Mouse (Mus musculus): ENCODE measurements at regions not wholly inside any gene's neighbourhood (a gene's known extent, or its start where the extent isn't known, plus 50 kb on each side); places are given as distances from the start of the nearest gene placed in this dataset.
A peak's percentile ranks its signal among the peaks of the same experiment; 100 is the strongest.
"Not testable (repeated sequence)": the region's sequence is repeated elsewhere in the genome, so short reads cannot be mapped to it uniquely, and the experiment has no call there.

DNA sequence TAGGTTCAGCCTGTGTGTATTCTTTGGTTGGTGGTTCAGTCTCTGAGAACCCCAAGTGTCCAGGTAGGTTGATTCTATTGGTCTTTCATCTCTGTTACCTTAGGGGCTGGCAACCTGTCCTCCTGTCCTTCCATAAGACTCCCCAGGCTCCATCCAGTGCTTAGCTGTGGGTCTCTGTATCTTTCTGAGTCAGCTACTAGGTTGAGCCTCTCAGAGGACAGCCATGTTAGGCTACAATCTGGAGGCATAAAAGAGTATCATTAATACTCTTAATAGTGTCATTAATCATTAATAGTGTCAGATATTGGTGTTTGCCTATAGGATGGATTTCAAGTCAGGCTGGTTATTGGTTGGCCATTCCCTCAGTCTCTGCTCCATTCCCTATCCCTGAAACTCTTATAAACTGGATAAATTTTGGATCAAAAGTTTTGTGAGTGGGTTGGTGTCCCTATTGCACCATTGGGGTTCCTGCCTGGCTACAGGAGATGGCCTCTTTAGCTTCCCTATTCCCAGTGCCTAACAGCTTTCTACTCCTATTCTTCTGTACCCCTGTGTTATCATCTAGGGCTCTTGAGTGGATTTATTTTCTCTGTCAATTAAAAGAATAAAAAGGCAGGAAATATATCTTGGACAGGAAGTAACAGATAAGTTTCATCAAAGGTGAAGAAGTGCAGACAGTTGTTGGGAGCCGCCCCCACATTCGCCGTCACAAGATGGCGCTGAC, 137.2 kb downstream of the Zfp619 start:
- no peak overlapping the region for H3K27ac ChIP-seq (ENCODE audit: low read depth)
- TF ChIP-seq CTCF (IDR thresholded peaks at IDR 0.05; ENCODE audit: low read depth), result no peak
- DNase-seq, result peak; percentile 49
- no peak overlapping the region for H3K4me3 ChIP-seq (ENCODE audit: low read depth, low read length)
- WGBS, result 11% methylated on average over 4 of the region's 4 CpGs
- H3K4me2 ChIP-seq, result peak overlapping the region; percentile 40; the same call in 1 of the 2 replicates
- H3K36me3 ChIP-seq (ENCODE audit: insufficient read depth), result no peaks in the 10 kb centered on the region
- H3K9ac ChIP-seq, result no peak overlapping the region
- no peaks in the 10 kb centered on the region for H3K4me1 ChIP-seq (ENCODE audit: insufficient read depth)
- H3K27me3 ChIP-seq (ENCODE audit: insufficient read depth, low read length), result no peaks in the 10 kb centered on the region
- peak; percentile 62 for ATAC-seq (ENCODE audit: insufficient read depth)
- no peaks in the 10 kb centered on the region for H3K9me3 ChIP-seq (ENCODE audit: low read depth, low read length)

DNA sequence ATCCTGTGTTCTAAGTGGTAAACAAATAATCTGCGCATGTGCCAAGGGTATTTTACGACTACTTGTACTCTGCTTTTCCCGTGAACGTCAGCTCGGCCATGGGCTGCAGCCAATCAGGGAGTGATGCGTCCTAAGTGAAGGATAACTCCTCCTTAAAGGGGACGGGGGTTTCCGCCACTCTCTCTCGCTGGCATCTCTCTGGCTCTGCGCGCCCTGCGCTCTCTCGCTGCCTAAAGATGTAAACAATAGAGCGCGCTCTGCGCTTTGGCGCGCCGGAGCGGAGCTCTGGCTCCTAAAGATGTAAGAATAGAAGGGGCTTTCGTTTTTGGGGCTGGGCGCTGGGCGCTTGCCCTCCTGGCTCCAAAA, 137.7 kb downstream of the Zfp619 start:
- DNase-seq, result peak; percentile 41

GRCm38 (mm10) chr7:39655709-39656397, 138.3 kb downstream of the Zfp619 start:
- DNase-seq, result peak; percentile 20
- TF ChIP-seq CTCF (IDR thresholded peaks at IDR 0.05; ENCODE audit: low read depth), result no peak

More for the DNA sequence above, 137.7 kb downstream of the Zfp619 start:
- not testable (repeated sequence) for H3K9me3 ChIP-seq (ENCODE audit: low read depth, low read length); H3K4me1 ChIP-seq (ENCODE audit: insufficient read depth); H3K36me3 ChIP-seq (ENCODE audit: insufficient read depth); H3K27me3 ChIP-seq (ENCODE audit: insufficient read depth, low read length)
- Histone ChIP-seq H3K27ac (ENCODE audit: low read depth) (peak overlapping the region; percentile 51; the same call in 1 of the 2 replicates), H3K4me3 (ENCODE audit: low read depth, low read length) (peak overlapping the region; percentile 39), H3K4me2 (peak overlapping the region; percentile 59), H3K9ac (peak overlapping the region; percentile 38)
- ATAC-seq (ENCODE audit: insufficient read depth), result peak; percentile 74
- WGBS, result 21% methylated on average over 19 of the region's 23 CpGs

GRCm38 (mm10) chr7:39659597-39659996, 142.0 kb downstream of the Zfp619 start:
- H3K4me2 ChIP-seq, result peak overlapping the region; percentile 31; the same call in 1 of the 2 replicates
- H3K36me3 ChIP-seq (ENCODE audit: insufficient read depth), result no peaks in the 10 kb centered on the region
- H3K4me3 ChIP-seq (ENCODE audit: low read depth, low read length), result no peak overlapping the region
- no peak for TF ChIP-seq CTCF (IDR thresholded peaks at IDR 0.05; ENCODE audit: low read depth)
- H3K4me1 ChIP-seq (ENCODE audit: insufficient read depth), result no peaks in the 10 kb centered on the region
- WGBS, result 16% methylated on average over 5 of the region's 5 CpGs
- H3K9ac ChIP-seq, result no peak overlapping the region
- no peaks in the 10 kb centered on the region for H3K27me3 ChIP-seq (ENCODE audit: insufficient read depth, low read length)
- DNase-seq, result peak; percentile 59
- H3K9me3 ChIP-seq (ENCODE audit: low read depth, low read length), result no peaks in the 10 kb centered on the region
- peak overlapping the region; percentile 18; the same call in 1 of the 2 replicates for H3K27ac ChIP-seq (ENCODE audit: low read depth)
- ATAC-seq (ENCODE audit: insufficient read depth), result peak; percentile 47

More at GRCm38 (mm10) chr7:39655709-39656397, 138.3 kb downstream of the Zfp619 start:
- Histone ChIP-seq H3K27me3 (ENCODE audit: insufficient read depth, low read length) (no peaks in the 10 kb centered on the region), H3K4me2 (peak overlapping the region; percentile 59), H3K9me3 (ENCODE audit: low read depth, low read length) (no peaks in the 10 kb centered on the region), H3K9ac (peak overlapping the region; percentile 38), H3K4me1 (ENCODE audit: insufficient read depth) (no peaks in the 10 kb centered on the region), H3K36me3 (ENCODE audit: insufficient read depth) (no peaks in the 10 kb centered on the region), H3K27ac (ENCODE audit: low read depth) (peak overlapping the region; percentile 51; the same call in 1 of the 2 replicates), H3K4me3 (ENCODE audit: low read depth, low read length) (peak overlapping the region; percentile 39)
- WGBS, result 28% methylated on average over 13 of the region's 13 CpGs
- peak; percentile 35 for ATAC-seq (ENCODE audit: insufficient read depth)

DNA sequence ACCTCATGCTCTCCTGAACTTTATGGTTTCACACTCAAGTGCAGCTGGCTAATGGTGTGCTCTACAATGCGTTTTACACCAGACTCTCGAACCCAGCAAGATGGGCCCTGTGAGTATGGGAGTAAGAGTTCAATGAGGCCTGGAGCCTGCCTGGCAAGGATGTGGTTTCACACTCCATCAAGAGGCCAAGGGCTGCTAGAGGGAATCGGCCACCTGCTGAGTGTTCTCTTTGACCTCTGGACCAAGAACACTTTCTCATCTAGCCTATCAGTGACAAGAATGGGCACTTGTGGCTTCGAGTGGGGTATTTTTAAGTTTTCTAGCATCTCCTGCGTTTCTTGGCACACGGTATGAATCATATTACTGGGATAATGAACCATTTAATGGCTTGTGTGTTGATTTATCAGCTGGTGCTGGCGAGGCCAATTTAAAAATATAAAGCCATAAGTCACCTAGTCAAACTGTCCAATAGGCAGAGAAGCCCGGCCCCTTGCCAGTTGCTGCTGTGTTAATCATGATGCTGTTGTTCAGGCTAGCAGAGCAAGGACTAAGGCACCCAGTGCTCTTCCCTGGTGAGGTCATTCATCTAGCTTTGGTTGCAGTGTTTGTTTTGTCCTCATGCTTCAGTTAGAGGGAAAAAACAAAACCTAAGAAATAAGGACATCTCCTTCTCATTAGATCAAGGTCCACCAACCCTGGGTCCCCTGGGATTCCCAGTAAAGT, 157.7 kb downstream of the Zfp619 start:
- 59% methylated on average over 8 of the region's 8 CpGs for WGBS
- Histone ChIP-seq H3K36me3 (ENCODE audit: insufficient read depth) (no peaks in the 10 kb centered on the region), H3K4me3 (ENCODE audit: low read depth, low read length) (no peak overlapping the region), H3K4me1 (ENCODE audit: insufficient read depth) (no peaks in the 10 kb centered on the region), H3K4me2 (no peak overlapping the region), H3K27me3 (ENCODE audit: insufficient read depth, low read length) (no peaks in the 10 kb centered on the region), H3K9me3 (ENCODE audit: low read depth, low read length) (no peaks in the 10 kb centered on the region), H3K9ac (no peak overlapping the region), H3K27ac (ENCODE audit: low read depth) (no peak overlapping the region)
- TF ChIP-seq CTCF (IDR thresholded peaks at IDR 0.05; ENCODE audit: low read depth), result no peak
- DNase-seq, result no peak
- ATAC-seq (ENCODE audit: insufficient read depth), result no peak

DNA sequence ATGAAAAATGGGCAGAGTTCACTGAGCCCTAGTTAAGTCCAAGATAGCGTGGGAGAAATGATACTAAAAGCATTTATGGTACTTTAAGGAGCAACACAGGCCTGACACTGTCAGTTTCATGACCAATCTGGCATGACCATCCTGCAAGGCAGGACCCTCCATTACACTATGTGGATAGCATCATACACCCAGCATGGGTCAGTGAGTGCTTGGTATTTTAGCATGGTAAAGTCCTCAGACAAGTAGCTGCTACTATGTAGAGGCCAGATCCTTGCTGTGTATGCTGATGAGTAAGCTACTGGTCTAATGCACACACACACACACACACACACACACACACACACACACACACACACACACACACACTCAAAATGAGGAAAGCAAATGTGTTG, 158.3 kb downstream of the Zfp619 start:
- TF ChIP-seq CTCF (IDR thresholded peaks at IDR 0.05; ENCODE audit: low read depth), result no peak
- H3K4me2 ChIP-seq, result no peak overlapping the region
- no peak overlapping the region for H3K4me3 ChIP-seq (ENCODE audit: low read depth, low read length)
- H3K27me3 ChIP-seq (ENCODE audit: insufficient read depth, low read length), result no peaks in the 10 kb centered on the region
- no peaks in the 10 kb centered on the region for H3K9me3 ChIP-seq (ENCODE audit: low read depth, low read length)
- H3K4me1 ChIP-seq (ENCODE audit: insufficient read depth), result no peaks in the 10 kb centered on the region
- H3K36me3 ChIP-seq (ENCODE audit: insufficient read depth), result no peaks in the 10 kb centered on the region
- ATAC-seq (ENCODE audit: insufficient read depth), result no peak
- no peak for DNase-seq
- no peak overlapping the region for H3K27ac ChIP-seq (ENCODE audit: low read depth)
- H3K9ac ChIP-seq, result no peak overlapping the region
- WGBS, result 74% methylated on average over 1 of the region's 1 CpGs

- no peaks in the 10 kb centered on the region for H3K27me3 ChIP-seq (ENCODE audit: insufficient read depth, low read length)
- no peak for TF ChIP-seq CTCF (IDR thresholded peaks at IDR 0.05; ENCODE audit: low read depth)
- no peak overlapping the region for H3K9ac ChIP-seq
- DNase-seq (no peak), ATAC-seq (ENCODE audit: insufficient read depth) (no peak)
- no peak overlapping the region for H3K4me2 ChIP-seq
- no peak overlapping the region for H3K27ac ChIP-seq (ENCODE audit: low read depth)
- WGBS, result 33% methylated on average over 2 of the region's 2 CpGs
- H3K4me1 ChIP-seq (ENCODE audit: insufficient read depth), result no peaks in the 10 kb centered on the region
- H3K36me3 ChIP-seq (ENCODE audit: insufficient read depth), result no peaks in the 10 kb centered on the region
- no peak overlapping the region for H3K4me3 ChIP-seq (ENCODE audit: low read depth, low read length)
- H3K9me3 ChIP-seq (ENCODE audit: low read depth, low read length), result no peaks in the 10 kb centered on the region
Observed at GRCm38 (mm10) chr7:39680411-39680810, 162.8 kb downstream of the Zfp619 start.
